Mouse (Mus musculus): ENCODE measurements around the gene Asic2. TPM values are rescaled to one million over a fixed set of nuclear protein-coding genes. Genes with fewer than 3 reads are reported as not detected.

The Asic2 gene
- polyA plus RNA-seq, 1 experiment from 2014 or later: 16.2 TPM

- no peak overlapping the region for H3K4me3 ChIP-seq (ENCODE audit: low read depth, low read length)
- H3K27me3 ChIP-seq (ENCODE audit: control insufficient read depth, insufficient read depth, low read depth, low read length): no peaks in the 10 kb centered on the region
- 49% methylated on average over 14 of the region's 14 CpGs for WGBS
- H3K36me3 ChIP-seq (ENCODE audit: control insufficient read depth, insufficient read depth, low read length): no peaks in the 10 kb centered on the region
- no peak overlapping the region for H3K9ac ChIP-seq (ENCODE audit: low read depth, low read length)
- peak overlapping the region; percentile 7; the same call in 1 of the 2 replicates for H3K4me2 ChIP-seq (ENCODE audit: low read length)
- no peaks in the 10 kb centered on the region for H3K4me1 ChIP-seq (ENCODE audit: control insufficient read depth, insufficient read depth, low read length)
- no peak overlapping the region for H3K27ac ChIP-seq (ENCODE audit: low read length)
- ATAC-seq: no peak
- no peaks in the 10 kb centered on the region for H3K9me3 ChIP-seq (replicated peaks; ENCODE audit: control insufficient read depth, low read length, poor library complexity, severe bottlenecking)
Measured at GRCm38 (mm10) chr11:81426857-81427256, 541.4 kb downstream of the Asic2 start.

- Histone ChIP-seq H3K9ac (ENCODE audit: low read depth, low read length) (no peak overlapping the region), H3K36me3 (ENCODE audit: control insufficient read depth, insufficient read depth, low read length) (no peaks in the 10 kb centered on the region), H3K27ac (ENCODE audit: low read length) (no peak overlapping the region), H3K4me2 (ENCODE audit: low read length) (no peak overlapping the region), H3K4me1 (ENCODE audit: control insufficient read depth, insufficient read depth, low read length) (no peaks in the 10 kb centered on the region), H3K4me3 (ENCODE audit: low read depth, low read length) (no peak overlapping the region), H3K9me3 (replicated peaks; ENCODE audit: control insufficient read depth, low read length, poor library complexity, severe bottlenecking) (peaks cover 4% of the 10 kb centered on the region; the same call in 1 of the 2 replicates), H3K27me3 (ENCODE audit: control insufficient read depth, insufficient read depth, low read depth, low read length) (no peaks in the 10 kb centered on the region)
- WGBS: 93% methylated on average over 3 of the region's 3 CpGs
- no peak for ATAC-seq
Measured at GRCm38 (mm10) chr11:81419112-81419511, 549.1 kb downstream of the Asic2 start.

- ATAC-seq: no peak
- Histone ChIP-seq H3K36me3 (ENCODE audit: control insufficient read depth, insufficient read depth, low read length) (no peaks in the 10 kb centered on the region), H3K27me3 (ENCODE audit: control insufficient read depth, insufficient read depth, low read depth, low read length) (no peaks in the 10 kb centered on the region), H3K4me3 (ENCODE audit: low read depth, low read length) (no peak overlapping the region), H3K9ac (ENCODE audit: low read depth, low read length) (no peak overlapping the region), H3K4me2 (ENCODE audit: low read length) (no peak overlapping the region), H3K4me1 (ENCODE audit: control insufficient read depth, insufficient read depth, low read length) (no peaks in the 10 kb centered on the region), H3K27ac (ENCODE audit: low read length) (no peak overlapping the region), H3K9me3 (replicated peaks; ENCODE audit: control insufficient read depth, low read length, poor library complexity, severe bottlenecking) (peaks cover 4% of the 10 kb centered on the region; the same call in 1 of the 2 replicates)
- 91% methylated on average over 4 of the region's 4 CpGs for WGBS
Measured at GRCm38 (mm10) chr11:81418027-81418426, 550.2 kb downstream of the Asic2 start.

- WGBS: 69% methylated on average over 6 of the region's 6 CpGs
- ATAC-seq: no peak
- no peaks in the 10 kb centered on the region for H3K27me3 ChIP-seq (ENCODE audit: control insufficient read depth, insufficient read depth, low read depth, low read length)
- H3K9me3 ChIP-seq (replicated peaks; ENCODE audit: control insufficient read depth, low read length, poor library complexity, severe bottlenecking): peaks cover 4% of the 10 kb centered on the region; the same call in 1 of the 2 replicates
- H3K4me1 ChIP-seq (ENCODE audit: control insufficient read depth, insufficient read depth, low read length): no peaks in the 10 kb centered on the region
- no peak overlapping the region for H3K4me3 ChIP-seq (ENCODE audit: low read depth, low read length)
- H3K4me2 ChIP-seq (ENCODE audit: low read length): no peak overlapping the region
- no peak overlapping the region; the same call in 1 of the 2 replicates for H3K9ac ChIP-seq (ENCODE audit: low read depth, low read length)
- no peaks in the 10 kb centered on the region for H3K36me3 ChIP-seq (ENCODE audit: control insufficient read depth, insufficient read depth, low read length)
- peak overlapping the region; percentile 50; the same call in 1 of the 2 replicates for H3K27ac ChIP-seq (ENCODE audit: low read length)
Measured at GRCm38 (mm10) chr11:81416319-81416718, 551.9 kb downstream of the Asic2 start.

GRCm38 (mm10) chr11:81414596-81414995 is 553.7 kb downstream of the Asic2 start:
- H3K9me3 ChIP-seq (replicated peaks; ENCODE audit: control insufficient read depth, low read length, poor library complexity, severe bottlenecking): peaks cover 4% of the 10 kb centered on the region; the same call in 1 of the 2 replicates
- 89% methylated on average over 2 of the region's 2 CpGs for WGBS
- H3K4me3 ChIP-seq (ENCODE audit: low read depth, low read length): no peak overlapping the region
- H3K27me3 ChIP-seq (ENCODE audit: control insufficient read depth, insufficient read depth, low read depth, low read length): no peaks in the 10 kb centered on the region
- no peak overlapping the region for H3K27ac ChIP-seq (ENCODE audit: low read length)
- no peaks in the 10 kb centered on the region for H3K36me3 ChIP-seq (ENCODE audit: control insufficient read depth, insufficient read depth, low read length)
- no peak for ATAC-seq
- H3K4me2 ChIP-seq (ENCODE audit: low read length): no peak overlapping the region
- no peak overlapping the region for H3K9ac ChIP-seq (ENCODE audit: low read depth, low read length)
- H3K4me1 ChIP-seq (ENCODE audit: control insufficient read depth, insufficient read depth, low read length): no peaks in the 10 kb centered on the region

- no peak overlapping the region for H3K27ac ChIP-seq (ENCODE audit: low read length)
- H3K4me1 ChIP-seq (ENCODE audit: control insufficient read depth, insufficient read depth, low read length): no peaks in the 10 kb centered on the region
- no peak for ATAC-seq
- 85% methylated on average over 4 of the region's 4 CpGs for WGBS
- no peak overlapping the region for H3K4me2 ChIP-seq (ENCODE audit: low read length)
- H3K36me3 ChIP-seq (ENCODE audit: control insufficient read depth, insufficient read depth, low read length): no peaks in the 10 kb centered on the region
- H3K9ac ChIP-seq (ENCODE audit: low read depth, low read length): no peak overlapping the region
- H3K4me3 ChIP-seq (ENCODE audit: low read depth, low read length): no peak overlapping the region
- no peaks in the 10 kb centered on the region for H3K9me3 ChIP-seq (replicated peaks; ENCODE audit: control insufficient read depth, low read length, poor library complexity, severe bottlenecking)
- no peaks in the 10 kb centered on the region for H3K27me3 ChIP-seq (ENCODE audit: control insufficient read depth, insufficient read depth, low read depth, low read length)
Measured at GRCm38 (mm10) chr11:81411251-81411650, 557.0 kb downstream of the Asic2 start.

GRCm38 (mm10) chr11:81405951-81406350 is 562.3 kb downstream of the Asic2 start:
- H3K4me2 ChIP-seq (ENCODE audit: low read length): no peak overlapping the region

GRCm38 (mm10) chr11:81402263-81402662 is 566.0 kb downstream of the Asic2 start:
- WGBS: 91% methylated on average over 8 of the region's 8 CpGs
- no peaks in the 10 kb centered on the region for H3K27me3 ChIP-seq (ENCODE audit: control insufficient read depth, insufficient read depth, low read depth, low read length)
- no peak for ATAC-seq
- H3K4me1 ChIP-seq (ENCODE audit: control insufficient read depth, insufficient read depth, low read length): 0 out of 2 replicates have a peak, but pooled peaks cover 2% of the 10 kb centered on the region
- no peak overlapping the region for H3K27ac ChIP-seq (ENCODE audit: low read length)
- no peak overlapping the region for H3K9ac ChIP-seq (ENCODE audit: low read depth, low read length)
- H3K36me3 ChIP-seq (ENCODE audit: control insufficient read depth, insufficient read depth, low read length): no peaks in the 10 kb centered on the region
- no peak overlapping the region for H3K4me2 ChIP-seq (ENCODE audit: low read length)
- H3K9me3 ChIP-seq (replicated peaks; ENCODE audit: control insufficient read depth, low read length, poor library complexity, severe bottlenecking): no peaks in the 10 kb centered on the region
- H3K4me3 ChIP-seq (ENCODE audit: low read depth, low read length): no peak overlapping the region

More at GRCm38 (mm10) chr11:81405951-81406350, 562.3 kb downstream of the Asic2 start:
- Histone ChIP-seq H3K9ac (ENCODE audit: low read depth, low read length) (no peak overlapping the region), H3K36me3 (ENCODE audit: control insufficient read depth, insufficient read depth, low read length) (no peaks in the 10 kb centered on the region), H3K4me3 (ENCODE audit: low read depth, low read length) (no peak overlapping the region), H3K9me3 (replicated peaks; ENCODE audit: control insufficient read depth, low read length, poor library complexity, severe bottlenecking) (no peaks in the 10 kb centered on the region), H3K27me3 (ENCODE audit: control insufficient read depth, insufficient read depth, low read depth, low read length) (no peaks in the 10 kb centered on the region), H3K27ac (ENCODE audit: low read length) (no peak overlapping the region), H3K4me1 (ENCODE audit: control insufficient read depth, insufficient read depth, low read length) (0 out of 2 replicates have a peak, but pooled peaks cover 2% of the 10 kb centered on the region)
- no peak for ATAC-seq
- WGBS: 98% methylated on average over 2 of the region's 2 CpGs

GRCm38 (mm10) chr11:81392855-81393254 is 575.4 kb downstream of the Asic2 start:
- Histone ChIP-seq H3K27ac (ENCODE audit: low read length) (no peak overlapping the region), H3K4me3 (ENCODE audit: low read depth, low read length) (no peak overlapping the region), H3K4me2 (ENCODE audit: low read length) (no peak overlapping the region), H3K27me3 (ENCODE audit: control insufficient read depth, insufficient read depth, low read depth, low read length) (no peaks in the 10 kb centered on the region), H3K9me3 (replicated peaks; ENCODE audit: control insufficient read depth, low read length, poor library complexity, severe bottlenecking) (no peaks in the 10 kb centered on the region), H3K9ac (ENCODE audit: low read depth, low read length) (no peak overlapping the region), H3K4me1 (ENCODE audit: control insufficient read depth, insufficient read depth, low read length) (no peaks in the 10 kb centered on the region), H3K36me3 (ENCODE audit: control insufficient read depth, insufficient read depth, low read length) (no peaks in the 10 kb centered on the region)
- 58% methylated on average over 9 of the region's 9 CpGs for whole genome bisulfite sequencing
- ATAC-seq: no peak
